Mouse (Mus musculus) erythroblast, adult 5-6 weeks (primary cell): Measurements from ENCODE around the gene Sectm1a. TPM values are rescaled to one million over a fixed set of nuclear protein-coding genes. Genes with fewer than 3 reads are reported as not detected.
"Not testable (repeated sequence)": the region's sequence is repeated elsewhere in the genome, so short reads cannot be mapped to it uniquely, and the experiment has no call there.

Source experiments
- ATAC-seq: replicated peaks from 2 replicates; pipeline ENCODE4 v1.8.0; 2016; ENCODE audit warnings: moderate number of reproducible peaks, mild to moderate bottlenecking, moderate TSS enrichment, inconsistent platforms; ENCODE audit not compliant: poor library complexity, low FRiP score, severe bottlenecking
- total RNA-seq, 2 experiments: library from RNA; stranded (forward) in 1 of 2; stranded (reverse) in 1 of 2; fragments of 150-400 nt in 1 of 2; fragments of 200-764, 138-1000 nt in 1 of 2; gene quantifications; 2 replicates each; pipeline versions ENCODE4 v1.2.3 to v1.2.4; 2015 to 2017; ENCODE audit warnings: low replicate concordance in 2 of 2

Gene Sectm1a
- total RNA-seq, 2 experiments from 2014 or later, result not detected

GRCm38 (mm10) chr11:121092606-121093585 lies 11.9 kb upstream of the Sectm1a start:
- ATAC-seq, result no peak

- no peak for ATAC-seq
Measured at GRCm38 (mm10) chr11:121090943-121091342, 9.9 kb upstream of the Sectm1a start.

- ATAC-seq, result no peak
Measured at GRCm38 (mm10) chr11:121089756-121090546, 8.9 kb upstream of the Sectm1a start.

- ATAC-seq, result no peak
Measured at GRCm38 (mm10) chr11:121088997-121089396, 8.0 kb upstream of the Sectm1a start.

GRCm38 (mm10) chr11:121086296-121086695 lies 5.3 kb upstream of the Sectm1a start:
- ATAC-seq, result no peak

GRCm38 (mm10) chr11:121085181-121085580 lies 4.2 kb upstream of the Sectm1a start:
- ATAC-seq, result no peak

GRCm38 (mm10) chr11:121082857-121083500 lies 2.0 kb upstream of the Sectm1a start:
- no peak for ATAC-seq

- ATAC-seq, result no peak
Measured at GRCm38 (mm10) chr11:121082250-121082649, 1.2 kb upstream of the Sectm1a start.

GRCm38 (mm10) chr11:121080330-121080729 lies 690 bp downstream of the Sectm1a start:
- no peak for ATAC-seq

- no peak for ATAC-seq
Measured at GRCm38 (mm10) chr11:121075655-121076054, 5.4 kb downstream of the Sectm1a start.

GRCm38 (mm10) chr11:121069662-121070061 lies 11.4 kb downstream of the Sectm1a start:
- ATAC-seq, result not testable (repeated sequence)

- ATAC-seq, result no peak
Measured at GRCm38 (mm10) chr11:121067895-121068294, 13.1 kb downstream of the Sectm1a start.

GRCm38 (mm10) chr11:121064197-121064596 lies 16.8 kb downstream of the Sectm1a start:
- ATAC-seq, result no peak

GRCm38 (mm10) chr11:121063379-121063778 lies 17.6 kb downstream of the Sectm1a start, which contains the start of gene Sectm1b:
Gene Sectm1b (minus strand): TSS chr11:121063569.
- ATAC-seq, result no peak

- no peak for ATAC-seq
Measured at GRCm38 (mm10) chr11:121061615-121062014, 19.4 kb downstream of the Sectm1a start.

GRCm38 (mm10) chr11:121060401-121061067 lies 20.5 kb downstream of the Sectm1a start:
- ATAC-seq, result not testable (repeated sequence)

- ATAC-seq, result no peak
Measured at GRCm38 (mm10) chr11:121059471-121059870, 21.5 kb downstream of the Sectm1a start.

- no peak for ATAC-seq
Measured at GRCm38 (mm10) chr11:121058956-121059355, 22.1 kb downstream of the Sectm1a start.

- ATAC-seq, result no peak
Measured at GRCm38 (mm10) chr11:121058122-121058521, 22.9 kb downstream of the Sectm1a start.
